Mouse (Mus musculus): Measurements from ENCODE around the gene Exosc7. TPM values are rescaled to one million over a fixed set of nuclear protein-coding genes. Genes with fewer than 3 reads are reported as not detected.
A peak's percentile ranks its signal among the peaks of the same experiment; 100 is the strongest.

The Exosc7 gene
- polyA plus RNA-seq, 2 experiments, result 105 to 109 TPM

DNA sequence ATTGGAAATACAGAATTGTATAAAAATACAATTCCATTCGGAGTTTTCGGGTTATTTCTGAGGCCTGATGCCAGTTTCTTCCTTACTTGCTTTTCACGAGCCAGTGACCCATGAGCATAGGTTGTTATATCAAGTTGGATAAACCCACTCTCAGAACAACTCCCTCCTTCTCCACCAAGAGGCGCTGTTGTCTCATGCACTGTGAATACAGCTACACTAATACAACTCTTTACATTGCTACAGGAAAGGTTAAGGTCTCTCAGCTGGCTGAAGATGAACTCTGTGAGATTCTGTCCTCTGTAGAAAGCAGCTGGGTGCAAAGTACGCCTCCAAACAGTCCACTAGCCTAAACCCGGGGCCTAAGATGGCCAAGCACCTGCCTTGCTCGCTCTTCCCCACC is 46.3 kb downstream of the Exosc7 start:
- ATAC-seq (ENCODE audit: low FRiP score, low read depth), result no peak
- no peaks in the 10 kb centered on the region for H3K36me3 ChIP-seq (ENCODE audit: control insufficient read depth, insufficient read depth, low read length)
- H3K4me2 ChIP-seq (replicated peaks; ENCODE audit: low read depth, low read length, severe bottlenecking), result no peak overlapping the region
- WGBS, result 68% methylated on average over 7 of the region's 7 CpGs
- no peaks in the 10 kb centered on the region; the same call in 1 of the 2 replicates for H3K4me1 ChIP-seq (ENCODE audit: control insufficient read depth, insufficient read depth, low read length)
- TF ChIP-seq POLR2A (IDR thresholded peaks at IDR 0.05; ENCODE audit: borderline replicate concordance, extremely low read depth, insufficient read depth, insufficient read length), result no peak
- DNase-seq (ENCODE audit: low spot score), result peak; percentile 61
- no peak overlapping the region for H3K4me3 ChIP-seq (replicated peaks; ENCODE audit: low read length)
- no peak overlapping the region for H3K9ac ChIP-seq (ENCODE audit: low read depth, low read length, severe bottlenecking)
- H3K9me3 ChIP-seq (ENCODE audit: control insufficient read depth, low read length), result no peaks in the 10 kb centered on the region
- no peak overlapping the region for H3K27ac ChIP-seq (replicated peaks; ENCODE audit: low read depth, low read length)
- H3K27me3 ChIP-seq (ENCODE audit: control insufficient read depth, insufficient read depth, low read length), result no peaks in the 10 kb centered on the region

DNA sequence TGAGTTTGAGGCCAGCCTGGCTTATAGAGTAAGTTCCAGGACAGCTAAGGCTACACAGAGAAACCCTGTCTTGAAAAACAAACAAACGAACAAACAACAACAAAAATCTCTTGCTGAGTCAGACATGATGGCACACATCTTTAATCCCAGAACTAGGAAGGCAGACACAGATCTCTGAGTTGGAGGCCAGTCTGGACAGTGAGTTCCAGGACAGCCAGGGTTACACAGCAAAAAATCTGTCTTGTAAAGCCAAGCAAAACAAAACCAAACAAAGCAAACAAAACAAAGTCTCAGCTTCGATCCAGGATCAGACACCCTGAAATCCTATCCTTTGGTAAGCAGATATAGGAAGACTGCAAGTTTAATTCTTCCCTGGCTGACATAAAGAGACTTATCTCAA is 48.8 kb downstream of the Exosc7 start:
- WGBS, result 79% methylated on average over 2 of the region's 2 CpGs

DNA sequence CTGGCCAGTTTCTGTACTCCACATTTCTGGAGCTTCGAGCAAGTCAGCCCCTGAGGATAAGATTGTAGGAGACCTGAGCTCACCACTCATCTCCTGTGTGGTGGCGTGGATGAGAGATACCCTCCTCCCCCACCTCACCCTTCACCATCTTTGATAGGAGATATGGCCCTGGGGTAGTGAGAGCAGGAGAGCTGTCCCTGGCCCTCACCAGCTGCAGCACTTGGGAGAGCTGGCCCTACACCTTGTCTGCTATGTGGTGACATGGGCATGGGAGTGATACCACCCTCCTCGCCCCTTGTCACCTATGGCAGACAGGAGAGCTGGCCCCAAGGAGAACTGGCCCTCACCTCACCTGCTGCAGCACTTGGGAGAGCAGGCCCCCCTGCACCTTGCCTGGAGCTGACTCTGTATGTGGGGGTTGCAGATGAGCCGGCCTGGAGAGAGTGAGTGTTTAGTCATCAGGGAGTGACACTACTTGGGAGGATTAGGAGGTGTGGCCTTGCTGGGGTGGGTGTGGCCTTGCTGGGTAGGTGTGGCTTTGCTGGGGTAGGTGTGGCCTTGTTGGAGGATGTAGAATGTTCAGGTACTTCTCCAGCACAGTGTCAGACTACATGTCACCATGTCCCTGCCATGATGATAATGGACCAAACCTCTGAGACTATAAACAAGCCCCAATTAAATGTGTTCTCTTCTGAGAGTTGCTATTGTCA is 50.1 kb downstream of the Exosc7 start:
- DNase-seq (ENCODE audit: low spot score), result no peak

More for the DNA sequence above, 48.8 kb downstream of the Exosc7 start:
- Histone ChIP-seq H3K4me2 (replicated peaks; ENCODE audit: low read depth, low read length, severe bottlenecking) (no peak overlapping the region), H3K9me3 (ENCODE audit: control insufficient read depth, low read length) (no peaks in the 10 kb centered on the region), H3K36me3 (ENCODE audit: control insufficient read depth, insufficient read depth, low read length) (no peaks in the 10 kb centered on the region), H3K9ac (ENCODE audit: low read depth, low read length, severe bottlenecking) (no peak overlapping the region), H3K27me3 (ENCODE audit: control insufficient read depth, insufficient read depth, low read length) (no peaks in the 10 kb centered on the region), H3K27ac (replicated peaks; ENCODE audit: low read depth, low read length) (no peak overlapping the region), H3K4me1 (ENCODE audit: control insufficient read depth, insufficient read depth, low read length) (no peaks in the 10 kb centered on the region; the same call in 1 of the 2 replicates), H3K4me3 (replicated peaks; ENCODE audit: low read length) (no peak overlapping the region)
- DNase-seq (ENCODE audit: low spot score), result no peak
- ATAC-seq (ENCODE audit: low FRiP score, low read depth), result no peak
- TF ChIP-seq POLR2A (IDR thresholded peaks at IDR 0.05; ENCODE audit: borderline replicate concordance, extremely low read depth, insufficient read depth, insufficient read length), result no peak

DNA sequence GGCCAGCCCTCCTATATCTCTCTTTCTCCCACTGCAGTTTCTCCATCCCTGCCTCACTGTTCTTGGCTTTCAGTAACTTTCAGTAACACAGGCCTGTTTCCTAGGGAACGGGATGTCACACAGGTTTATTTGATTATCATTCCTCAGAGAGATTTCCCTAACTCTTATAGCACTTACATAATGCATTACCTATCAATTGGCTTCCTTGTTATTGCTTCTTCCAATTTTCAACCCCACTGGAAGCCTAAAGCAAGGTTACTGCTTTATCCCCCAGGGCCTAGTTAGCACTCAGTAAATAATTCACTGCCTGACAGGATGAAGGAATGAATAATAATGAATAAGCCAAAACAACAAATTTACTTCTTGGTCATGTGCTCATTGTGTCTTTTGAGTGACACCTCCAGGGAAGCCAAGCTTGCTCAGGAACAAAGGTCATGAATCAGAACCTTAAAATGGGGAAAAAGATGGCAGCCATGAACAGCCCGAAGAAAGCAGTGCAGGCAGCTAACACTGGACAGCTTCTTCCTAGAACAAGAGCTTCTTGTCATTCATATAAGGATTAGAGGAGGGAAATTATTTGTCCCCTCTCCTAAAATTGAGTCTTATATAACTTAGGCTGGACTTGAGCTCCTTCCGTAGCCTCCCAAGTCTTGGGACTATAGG is 52.9 kb downstream of the Exosc7 start:
- H3K9ac ChIP-seq (ENCODE audit: low read depth, low read length, severe bottlenecking), result no peak overlapping the region
- ATAC-seq (ENCODE audit: low FRiP score, low read depth) (no peak), DNase-seq (ENCODE audit: low spot score) (peak; percentile 41)
- no peak overlapping the region for H3K4me3 ChIP-seq (replicated peaks; ENCODE audit: low read length)
- H3K4me2 ChIP-seq (replicated peaks; ENCODE audit: low read depth, low read length, severe bottlenecking), result no peak overlapping the region
- no peaks in the 10 kb centered on the region for H3K27me3 ChIP-seq (ENCODE audit: control insufficient read depth, insufficient read depth, low read length)
- H3K4me1 ChIP-seq (ENCODE audit: control insufficient read depth, insufficient read depth, low read length), result no peaks in the 10 kb centered on the region
- no peak for TF ChIP-seq POLR2A (IDR thresholded peaks at IDR 0.05; ENCODE audit: borderline replicate concordance, extremely low read depth, insufficient read depth, insufficient read length)
- 68% methylated on average over 3 of the region's 3 CpGs for WGBS
- H3K9me3 ChIP-seq (ENCODE audit: control insufficient read depth, low read length), result no peaks in the 10 kb centered on the region
- no peaks in the 10 kb centered on the region for H3K36me3 ChIP-seq (ENCODE audit: control insufficient read depth, insufficient read depth, low read length)
- no peak overlapping the region for H3K27ac ChIP-seq (replicated peaks; ENCODE audit: low read depth, low read length)

More for the DNA sequence above, 50.1 kb downstream of the Exosc7 start:
- no peak for TF ChIP-seq POLR2A (IDR thresholded peaks at IDR 0.05; ENCODE audit: borderline replicate concordance, extremely low read depth, insufficient read depth, insufficient read length)
- Histone ChIP-seq H3K27me3 (ENCODE audit: control insufficient read depth, insufficient read depth, low read length) (no peaks in the 10 kb centered on the region), H3K9me3 (ENCODE audit: control insufficient read depth, low read length) (no peaks in the 10 kb centered on the region), H3K4me2 (replicated peaks; ENCODE audit: low read depth, low read length, severe bottlenecking) (no peak overlapping the region), H3K4me1 (ENCODE audit: control insufficient read depth, insufficient read depth, low read length) (no peaks in the 10 kb centered on the region), H3K9ac (ENCODE audit: low read depth, low read length, severe bottlenecking) (no peak overlapping the region), H3K27ac (replicated peaks; ENCODE audit: low read depth, low read length) (no peak overlapping the region), H3K4me3 (replicated peaks; ENCODE audit: low read length) (no peak overlapping the region), H3K36me3 (ENCODE audit: control insufficient read depth, insufficient read depth, low read length) (no peaks in the 10 kb centered on the region)
- 83% methylated on average over 4 of the region's 4 CpGs for WGBS
- no peak for ATAC-seq (ENCODE audit: low FRiP score, low read depth)

DNA sequence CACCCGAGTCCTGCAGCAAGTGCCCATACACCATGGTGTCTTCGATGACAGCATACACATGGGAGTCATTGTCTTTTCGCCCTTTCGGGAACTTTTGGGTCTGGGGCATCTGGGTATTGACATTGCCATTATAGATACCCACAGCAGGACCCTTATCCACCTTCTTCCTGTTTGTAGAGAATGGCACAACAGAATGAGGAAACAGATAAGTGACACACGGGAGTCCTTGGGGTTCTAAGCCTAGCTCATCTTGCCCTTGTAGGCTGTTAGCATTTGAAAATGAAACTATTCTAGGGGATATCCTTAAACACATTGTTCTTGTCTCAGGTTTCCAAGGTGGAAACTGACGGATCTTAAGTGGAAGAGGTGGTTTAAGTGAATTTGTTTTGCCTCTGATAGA is 60.7 kb downstream of the Exosc7 start:
- no peak for ATAC-seq (ENCODE audit: low FRiP score, low read depth)
- no peak for TF ChIP-seq POLR2A (IDR thresholded peaks at IDR 0.05; ENCODE audit: borderline replicate concordance, extremely low read depth, insufficient read depth, insufficient read length)
- no peak overlapping the region for H3K4me3 ChIP-seq (replicated peaks; ENCODE audit: low read length)
- no peak overlapping the region for H3K9ac ChIP-seq (ENCODE audit: low read depth, low read length, severe bottlenecking)
- H3K4me2 ChIP-seq (replicated peaks; ENCODE audit: low read depth, low read length, severe bottlenecking), result no peak overlapping the region
- no peak overlapping the region for H3K27ac ChIP-seq (replicated peaks; ENCODE audit: low read depth, low read length)
- no peaks in the 10 kb centered on the region for H3K4me1 ChIP-seq (ENCODE audit: control insufficient read depth, insufficient read depth, low read length)
- no peaks in the 10 kb centered on the region for H3K36me3 ChIP-seq (ENCODE audit: control insufficient read depth, insufficient read depth, low read length)
- no peaks in the 10 kb centered on the region for H3K9me3 ChIP-seq (ENCODE audit: control insufficient read depth, low read length)
- WGBS, result 88% methylated on average over 6 of the region's 6 CpGs
- H3K27me3 ChIP-seq (ENCODE audit: control insufficient read depth, insufficient read depth, low read length), result no peaks in the 10 kb centered on the region
- no peak for DNase-seq (ENCODE audit: low spot score)
